Mouse (Mus musculus) embryonic facial prominence, embryonic 11.5 days (tissue): ENCODE measurements around the gene Rras. TPM values are rescaled to one million over a fixed set of nuclear protein-coding genes. Genes with fewer than 3 reads are reported as not detected.
A peak's percentile ranks its signal among the peaks of the same experiment; 100 is the strongest.

Source experiments
- ATAC-seq: fragments of 200-750 bp; cut with Nextera tagmentation; replicated peaks from 2 replicates; pipeline ENCODE4 v1.8.0; 2017; ENCODE audit warnings: low read depth; ENCODE audit not compliant: insufficient number of reproducible peaks, low FRiP score, low TSS enrichment
- DNase-seq: peaks from one replicate; pipeline ENCODE4 v3.0.0-alpha.2; 2015; ENCODE audit warnings: low spot score
- H3K27ac ChIP-seq: fragments of 300-500 bp; sonication (generic); replicated peaks from 2 replicates; pipeline ENCODE4 v1.5.1; 2014; ENCODE audit warnings: mild to moderate bottlenecking, low read depth, low read length, control low read depth
- H3K27me3 ChIP-seq: fragments of 300-500 bp; sonication (generic); 2 replicates; pipeline ENCODE4 v1.6.1; 2014; ENCODE audit warnings: mild to moderate bottlenecking, low read length, moderate library complexity, mixed read lengths; ENCODE audit not compliant: control insufficient read depth, insufficient read depth
- H3K36me3 ChIP-seq: fragments of 300-500 bp; sonication (generic); replicated peaks from 2 replicates; pipeline ENCODE4 v1.6.1; 2014; ENCODE audit warnings: low read depth, mild to moderate bottlenecking, low read length, moderate library complexity, mixed read lengths; ENCODE audit not compliant: control insufficient read depth, insufficient read depth
- H3K4me1 ChIP-seq: fragments of 300-500 bp; sonication (generic); 2 replicates; pipeline ENCODE4 v1.6.1; 2014; ENCODE audit warnings: low read length, mixed read lengths; ENCODE audit not compliant: control insufficient read depth, insufficient read depth
- H3K4me2 ChIP-seq: fragments of 300-500 bp; sonication (generic); 2 replicates; pipeline ENCODE4 v1.6.1; 2014; ENCODE audit warnings: low read depth, mild to moderate bottlenecking, control low read depth, low read length, moderate library complexity
- H3K4me3 ChIP-seq: fragments of 300-500 bp; sonication (generic); 2 replicates; pipeline ENCODE4 v1.5.1; 2014; ENCODE audit warnings: low read depth, low read length, control low read depth
- H3K9ac ChIP-seq: fragments of 300-500 bp; sonication (generic); replicated peaks from 2 replicates; pipeline ENCODE4 v1.6.1; 2014; ENCODE audit warnings: mild to moderate bottlenecking, control low read depth, low read length
- H3K9me3 ChIP-seq: fragments of 300-500 bp; sonication (generic); replicated peaks from 2 replicates; pipeline ENCODE4 v1.6.1; 2016; ENCODE audit warnings: mild to moderate bottlenecking, low read length, inconsistent platforms, mixed read lengths; ENCODE audit not compliant: control insufficient read depth
- WGBS: fragments of 180-500 bp; shearing (Covaris S2); extraction: QIAGEN DNeasy Blood & Tissue Kit; methylation state at CpG from one replicate; pipeline ENCODE4 v1.1.7; 2014; 5-methylcytosine and 5-hydroxymethylcytosine counted together
- polyA plus RNA-seq: library from polyadenylated mRNA; unstranded; fragments of >200 nt; fragmentation: Nextera tagmentation; extraction: Ambion mirVana; gene quantifications from 2 replicates; pipeline ENCODE4 v1.2.1, GENCODE M21; 2014

Gene Rras
- polyA plus RNA-seq = 18.5 and 23.9 TPM in 2 replicates

- H3K9me3 ChIP-seq = no peaks in the 10 kb centered on the region
- peak within 1 kb of the TSS; percentile 88 for H3K4me2 ChIP-seq
- peaks cover 2% of the 10 kb centered on the region; the same call in 1 of the 2 replicates for H3K4me1 ChIP-seq
- H3K27me3 ChIP-seq = no peaks in the 10 kb centered on the region
- peak within 1 kb of the TSS; percentile 69 for H3K9ac ChIP-seq
- H3K4me3 ChIP-seq = peak within 1 kb of the TSS; percentile 51
- peak within 1 kb of the TSS; percentile 53 for H3K27ac ChIP-seq
- no peaks in the 10 kb centered on the region; the same call in 1 of the 2 replicates for H3K36me3 ChIP-seq
- ATAC-seq (peak; percentile 89), DNase-seq (peak; percentile 97)
- WGBS = under 1% methylated on average over 36 of the region's 36 CpGs
These were observed at the start of gene Rras for GRCm38 (mm10) chr7:45017242-45018061. Rras (plus strand) TSS chr7:45017961.

GRCm38 (mm10) chr7:44970231-44970691 is 47.5 kb upstream of the Rras start:
- Histone ChIP-seq H3K27me3 (no peaks in the 10 kb centered on the region), H3K4me2 (peak overlapping the region; percentile 52), H3K9ac (peak overlapping the region; percentile 65), H3K9me3 (no peaks in the 10 kb centered on the region), H3K4me1 (peaks cover 4% of the 10 kb centered on the region; the same call in 1 of the 2 replicates), H3K4me3 (peak overlapping the region; percentile 58), H3K27ac (peak overlapping the region; percentile 85), H3K36me3 (no peaks in the 10 kb centered on the region)
- ATAC-seq (peak; percentile 94), DNase-seq (peak; percentile 94)
- WGBS = under 1% methylated on average over 36 of the region's 36 CpGs

DNA sequence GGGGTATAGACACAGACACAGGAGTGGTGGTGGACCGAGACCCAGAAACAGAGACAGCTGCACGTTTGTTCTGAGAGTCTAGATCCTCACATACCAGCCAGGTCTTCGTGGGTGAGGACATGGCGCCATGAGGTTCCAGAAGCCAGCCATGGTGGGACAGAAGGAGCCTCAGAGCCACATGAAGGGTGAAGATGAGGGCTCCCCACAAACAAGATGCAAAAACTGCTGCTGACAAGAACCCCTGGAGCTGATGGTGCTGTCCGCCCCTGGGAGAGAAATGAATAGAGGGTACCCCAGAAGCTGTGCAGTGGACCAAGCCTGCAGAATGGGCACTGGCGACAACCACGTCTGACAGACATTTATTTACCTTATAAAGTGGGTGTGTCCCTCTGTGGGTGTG is 46.6 kb upstream of the Rras start:
- H3K4me1 ChIP-seq = peaks cover 4% of the 10 kb centered on the region; the same call in 1 of the 2 replicates
- ATAC-seq (no peak), DNase-seq (no peak)
- H3K36me3 ChIP-seq = peaks cover 1% of the 10 kb centered on the region
- peak overlapping the region; percentile 58 for H3K4me3 ChIP-seq
- H3K9ac ChIP-seq = peak overlapping the region; percentile 65
- peak overlapping the region; percentile 52 for H3K4me2 ChIP-seq
- no peak overlapping the region for H3K27ac ChIP-seq
- no peaks in the 10 kb centered on the region for H3K27me3 ChIP-seq
- 74% methylated on average over 7 of the region's 7 CpGs for WGBS
- no peaks in the 10 kb centered on the region for H3K9me3 ChIP-seq

DNA sequence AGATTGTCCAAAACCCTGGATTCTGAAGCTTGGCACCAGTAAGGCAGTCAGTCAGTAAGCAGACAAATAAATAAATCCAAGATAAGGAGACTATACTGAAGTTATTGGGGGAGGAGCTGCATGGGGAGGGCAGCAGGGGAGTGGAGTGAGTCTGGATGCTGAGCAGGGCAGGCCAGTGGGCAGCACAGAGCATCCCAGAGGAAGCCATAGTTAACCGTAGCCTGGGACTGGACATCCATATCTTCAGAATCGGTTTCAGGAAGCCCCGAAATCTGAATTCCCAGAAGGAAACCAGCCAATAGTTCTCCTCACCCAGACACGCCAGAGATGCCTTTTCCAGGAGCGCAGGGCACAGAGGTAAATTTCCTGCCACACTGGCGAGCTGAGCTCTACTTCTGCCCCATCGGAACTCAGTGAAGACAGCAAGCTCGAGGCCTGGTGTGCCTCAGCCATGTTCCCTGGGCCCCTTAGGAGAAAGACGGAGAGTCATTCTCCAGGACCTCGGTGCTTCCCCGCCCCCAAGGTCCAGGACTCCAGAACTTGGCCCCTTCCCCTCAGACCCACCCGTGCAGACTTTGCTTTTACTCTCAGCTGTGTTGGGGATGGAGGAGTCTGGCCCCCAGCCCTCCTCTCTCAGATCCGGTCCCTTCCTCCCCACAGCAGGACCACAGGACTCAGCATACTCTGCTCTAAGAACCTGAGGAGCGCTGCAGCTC is 44.2 kb upstream of the Rras start:
- H3K9me3 ChIP-seq = no peaks in the 10 kb centered on the region
- H3K27ac ChIP-seq = no peak overlapping the region
- DNase-seq (no peak), ATAC-seq (no peak)
- H3K4me3 ChIP-seq = peak overlapping the region; percentile 44
- H3K36me3 ChIP-seq = peaks cover 18% of the 10 kb centered on the region
- H3K27me3 ChIP-seq = no peaks in the 10 kb centered on the region
- peak overlapping the region; percentile 64 for H3K9ac ChIP-seq
- peak overlapping the region; percentile 65 for H3K4me2 ChIP-seq
- peaks cover 4% of the 10 kb centered on the region; the same call in 1 of the 2 replicates for H3K4me1 ChIP-seq
- 41% methylated on average over 14 of the region's 14 CpGs for WGBS

- H3K36me3 ChIP-seq = peaks cover 26% of the 10 kb centered on the region
- peak within 1 kb of the TSS; percentile 44 for H3K4me3 ChIP-seq
- H3K27me3 ChIP-seq = no peaks in the 10 kb centered on the region
- H3K27ac ChIP-seq = peak within 1 kb of the TSS; percentile 54; the same call in 1 of the 2 replicates
- DNase-seq (peak; percentile 91), ATAC-seq (peak; percentile 42; the same call in 1 of the 2 replicates)
- 1% methylated on average over 22 of the region's 22 CpGs for WGBS
- peaks cover 4% of the 10 kb centered on the region; the same call in 1 of the 2 replicates for H3K4me1 ChIP-seq
- no peaks in the 10 kb centered on the region for H3K9me3 ChIP-seq
- H3K9ac ChIP-seq = peak within 1 kb of the TSS; percentile 64
- H3K4me2 ChIP-seq = peak within 1 kb of the TSS; percentile 65
These were observed 43.2 kb upstream of the Rras start, which contains the start of gene Cpt1c for GRCm38 (mm10) chr7:44974383-44975116. Cpt1c (minus strand) TSS chr7:44974851.

DNA sequence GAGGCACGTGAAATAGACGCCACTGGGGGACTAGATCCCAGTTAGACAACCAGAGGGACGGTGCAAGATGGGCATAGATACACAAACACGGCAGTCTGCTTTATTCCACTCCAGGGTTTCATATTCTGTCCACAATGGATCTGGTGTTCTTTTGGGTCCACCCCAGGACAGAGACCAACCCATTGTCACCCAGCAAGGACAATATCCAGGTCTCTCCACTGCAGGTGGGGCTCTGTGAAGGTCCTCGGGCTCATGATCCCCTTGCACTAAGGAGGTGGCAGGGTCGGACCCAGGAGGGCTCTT is 42.7 kb upstream of the Rras start:
- Histone ChIP-seq H3K9me3 (no peaks in the 10 kb centered on the region), H3K27me3 (no peaks in the 10 kb centered on the region), H3K27ac (no peak overlapping the region), H3K36me3 (peaks cover 30% of the 10 kb centered on the region), H3K4me3 (no peak overlapping the region), H3K9ac (no peak overlapping the region), H3K4me1 (peaks cover 4% of the 10 kb centered on the region; the same call in 1 of the 2 replicates), H3K4me2 (peak overlapping the region; percentile 0; the same call in 1 of the 2 replicates)
- DNase-seq = no peak
- WGBS = 24% methylated on average over 6 of the region's 6 CpGs
- no peak for ATAC-seq

GRCm38 (mm10) chr7:44978300-44978699 is 39.5 kb upstream of the Rras start:
- H3K9me3 ChIP-seq = no peaks in the 10 kb centered on the region
- no peak overlapping the region for H3K4me2 ChIP-seq
- ATAC-seq (no peak), DNase-seq (no peak)
- peaks cover 48% of the 10 kb centered on the region for H3K36me3 ChIP-seq
- H3K9ac ChIP-seq = no peak overlapping the region
- no peak overlapping the region for H3K4me3 ChIP-seq
- WGBS = 90% methylated on average over 3 of the region's 3 CpGs
- no peak overlapping the region for H3K27ac ChIP-seq
- no peaks in the 10 kb centered on the region; the same call in 1 of the 2 replicates for H3K4me1 ChIP-seq
- H3K27me3 ChIP-seq = no peaks in the 10 kb centered on the region
